Mouse (Mus musculus) intestine, embryonic 15.5 days (tissue): ENCODE data around the gene Hsd11b2. TPM values are rescaled to one million over a fixed set of nuclear protein-coding genes. Genes with fewer than 3 reads are reported as not detected.
A peak's percentile ranks its signal among the peaks of the same experiment; 100 is the strongest.

ENCODE experiments used
- ATAC-seq: fragments of 200-750 bp; cut with Nextera tagmentation; 2 replicates; pipeline ENCODE4 v1.8.0; 2017; ENCODE audit warnings: moderate TSS enrichment, moderate library complexity
- H3K27ac ChIP-seq: fragments of 300-500 bp; sonication (generic); 2 replicates; pipeline ENCODE4 v1.5.1; 2015; ENCODE audit warnings: mild to moderate bottlenecking, inconsistent platforms
- H3K27me3 ChIP-seq: fragments of 300-500 bp; sonication (generic); replicated peaks from 2 replicates; pipeline ENCODE4 v1.6.1; 2015; ENCODE audit warnings: inconsistent platforms
- H3K36me3 ChIP-seq: fragments of 300-500 bp; sonication (generic); 2 replicates; pipeline ENCODE4 v1.6.1; 2015; ENCODE audit warnings: inconsistent platforms
- H3K4me1 ChIP-seq: fragments of 300-500 bp; sonication (generic); replicated peaks from 2 replicates; pipeline ENCODE4 v1.6.1; 2015; ENCODE audit warnings: inconsistent platforms
- H3K4me2 ChIP-seq: fragments of 300-500 bp; sonication (generic); replicated peaks from 2 replicates; pipeline ENCODE4 v1.6.1; 2015; ENCODE audit warnings: mild to moderate bottlenecking, inconsistent platforms
- H3K4me3 ChIP-seq: fragments of 300-500 bp; sonication (generic); replicated peaks from 2 replicates; pipeline ENCODE4 v1.5.1; 2015; ENCODE audit warnings: inconsistent platforms
- H3K9ac ChIP-seq: fragments of 300-500 bp; sonication (generic); 2 replicates; pipeline ENCODE4 v1.6.1; 2015; ENCODE audit warnings: inconsistent platforms
- H3K9me3 ChIP-seq: fragments of 300-500 bp; sonication (generic); 2 replicates; pipeline ENCODE4 v1.6.1; 2016; ENCODE audit warnings: inconsistent platforms
- WGBS: fragments of 180-500 bp; shearing (Covaris S2); methylation state at CpG from one replicate; pipeline ENCODE4 v1.1.7; 2015; 5-methylcytosine and 5-hydroxymethylcytosine counted together
- polyA plus RNA-seq: library from polyadenylated mRNA; unstranded; fragments of >200 nt; fragmentation: Nextera tagmentation; extraction: Ambion mirVana; gene quantifications from 2 replicates; pipeline ENCODE4 v1.2.1, GENCODE M21; 2015

The Hsd11b2 gene
- polyA plus RNA-seq: 2.7 and 3.0 TPM in 2 replicates

DNA sequence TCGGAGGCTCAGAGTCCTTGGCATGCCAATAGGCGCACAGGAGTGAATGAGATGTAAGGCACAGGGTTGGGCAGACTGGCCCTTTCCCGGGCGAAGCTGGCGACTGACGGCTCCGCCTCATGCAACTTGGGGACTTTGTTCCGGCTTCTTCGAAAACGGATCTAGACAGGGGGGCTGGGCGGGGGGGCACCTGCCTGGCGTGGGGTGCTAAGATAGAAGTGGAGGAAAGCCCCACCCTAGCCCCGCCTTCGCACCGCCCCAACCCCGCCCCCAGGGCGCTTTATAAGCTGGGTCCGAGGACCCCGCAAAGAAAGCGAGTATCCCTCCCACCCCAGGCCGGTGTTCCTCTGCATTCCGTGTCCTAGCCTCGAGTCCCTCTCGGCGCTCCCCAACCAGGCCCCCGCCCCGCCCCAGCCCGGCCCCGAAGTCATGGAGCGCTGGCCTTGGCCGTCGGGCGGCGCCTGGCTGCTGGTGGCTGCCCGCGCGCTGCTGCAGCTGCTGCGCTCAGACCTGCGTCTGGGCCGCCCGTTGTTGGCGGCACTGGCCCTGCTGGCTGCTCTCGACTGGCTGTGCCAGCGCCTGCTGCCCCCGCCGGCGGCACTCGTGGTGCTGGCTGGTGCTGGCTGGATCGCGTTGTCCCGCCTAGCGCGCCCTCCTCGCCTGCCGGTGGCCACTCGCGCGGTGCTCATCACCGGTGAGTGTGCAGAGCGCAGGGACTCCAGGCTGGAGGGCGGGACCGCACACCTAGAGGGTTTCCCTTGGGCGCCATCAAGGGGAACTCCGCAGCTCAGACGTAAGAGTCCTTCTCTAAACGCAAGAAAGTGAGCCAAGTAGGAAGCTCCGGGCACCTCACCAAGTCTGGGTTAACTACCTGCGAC is at the start of gene Hsd11b2:
Gene Hsd11b2, plus strand, starts transcription at position 320 of the 878 bp plus-strand sequence.
- Histone ChIP-seq H3K27me3 (peaks cover 11% of the 10 kb centered on the region; the same call in 1 of the 2 replicates), H3K27ac (no peak within 1 kb of the TSS), H3K4me1 (peaks cover 34% of the 10 kb centered on the region), H3K9ac (peak within 1 kb of the TSS; percentile 54), H3K4me2 (peak within 1 kb of the TSS; percentile 100), H3K36me3 (no peaks in the 10 kb centered on the region), H3K4me3 (peak within 1 kb of the TSS; percentile 62), H3K9me3 (no peaks in the 10 kb centered on the region)
- WGBS: under 1% methylated on average over 58 of the region's 68 CpGs
- ATAC-seq: peak; percentile 77

DNA sequence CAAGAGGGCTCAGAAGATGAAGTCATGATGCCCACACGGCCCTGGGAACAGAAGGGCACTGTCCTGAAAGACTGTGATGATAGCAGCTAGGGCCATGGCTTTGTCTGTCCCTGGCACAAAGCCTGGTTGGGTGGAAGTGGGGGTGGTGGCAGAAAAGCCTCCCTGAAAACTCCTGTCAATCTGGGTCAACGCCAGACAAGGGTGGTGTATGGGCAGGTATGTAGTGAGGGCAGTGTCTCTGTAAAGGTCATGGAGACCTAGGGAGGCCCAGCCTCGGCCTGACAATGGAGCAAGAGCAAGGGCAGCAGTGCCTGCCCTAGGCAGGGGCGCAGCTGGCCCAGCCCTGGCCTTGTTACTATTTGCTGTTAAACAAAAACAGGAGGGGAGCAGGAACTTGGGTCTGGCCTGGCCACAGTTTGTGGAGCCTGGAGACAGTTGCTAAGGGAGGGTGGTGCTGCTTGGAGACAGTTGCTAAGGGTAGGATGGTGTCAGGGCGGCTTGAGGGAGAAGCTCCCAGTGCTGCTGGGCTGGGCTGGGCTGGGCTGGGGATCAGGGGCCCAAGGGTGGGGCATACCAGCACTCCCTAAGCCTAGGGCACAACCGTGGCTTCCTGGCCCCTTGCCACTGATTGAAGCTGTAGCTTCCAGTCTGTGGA is 49.4 kb upstream of the Hsd11b2 start:
- Histone ChIP-seq H3K27me3 (no peaks in the 10 kb centered on the region; the same call in 1 of the 2 replicates), H3K36me3 (no peaks in the 10 kb centered on the region), H3K27ac (no peak overlapping the region), H3K4me1 (peaks cover 32% of the 10 kb centered on the region), H3K9ac (no peak overlapping the region), H3K9me3 (no peaks in the 10 kb centered on the region), H3K4me2 (no peak overlapping the region), H3K4me3 (no peak overlapping the region)
- no peak for ATAC-seq
- 40% methylated on average over 6 of the region's 6 CpGs for WGBS

DNA sequence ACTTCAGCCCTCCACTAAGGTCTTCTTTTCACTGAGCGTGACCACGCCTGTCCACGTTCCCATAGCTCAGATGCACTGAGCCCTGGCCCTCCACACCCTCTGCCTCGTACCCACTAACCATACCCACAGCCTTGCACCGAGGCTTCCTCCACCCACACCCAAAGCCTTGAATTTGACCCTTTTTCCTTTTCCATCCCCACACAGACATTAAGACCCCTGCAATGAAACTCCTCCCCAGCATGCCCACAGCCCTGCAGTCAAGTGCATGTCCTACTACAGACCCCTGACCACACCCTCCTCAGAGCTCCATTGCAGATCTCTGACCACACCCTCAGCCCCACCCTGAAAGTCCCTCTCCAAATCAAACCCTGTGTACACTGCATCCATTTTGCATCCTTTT is 48.7 kb upstream of the Hsd11b2 start:
- H3K4me1 ChIP-seq: peaks cover 38% of the 10 kb centered on the region

DNA sequence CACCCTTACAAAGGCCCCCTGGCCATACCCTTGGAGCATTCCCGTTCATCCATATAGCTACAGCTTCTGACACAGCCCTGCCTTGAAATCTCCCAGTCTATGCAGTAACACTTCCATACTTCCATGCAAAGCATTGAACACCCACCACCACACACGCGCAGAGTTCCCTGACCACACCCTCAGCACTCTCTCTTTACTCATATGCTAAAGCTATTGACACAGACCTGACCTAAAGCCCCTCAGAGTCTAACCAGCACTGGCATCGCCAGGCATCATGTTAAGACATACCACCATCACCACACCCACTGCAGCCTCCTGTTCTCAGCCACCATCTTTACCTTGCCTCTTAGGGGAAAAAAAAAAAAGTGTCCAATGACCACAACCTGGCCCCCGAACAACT is 48.3 kb upstream of the Hsd11b2 start:
- H3K9me3 ChIP-seq: no peaks in the 10 kb centered on the region
- peak overlapping the region; percentile 62; the same call in 1 of the 2 replicates for H3K4me2 ChIP-seq
- H3K27ac ChIP-seq: no peak overlapping the region
- no peak for ATAC-seq
- no peaks in the 10 kb centered on the region for H3K36me3 ChIP-seq
- no peaks in the 10 kb centered on the region; the same call in 1 of the 2 replicates for H3K27me3 ChIP-seq
- peaks cover 41% of the 10 kb centered on the region for H3K4me1 ChIP-seq
- 74% methylated on average over 5 of the region's 5 CpGs for WGBS
- H3K9ac ChIP-seq: no peak overlapping the region
- H3K4me3 ChIP-seq: peak overlapping the region; percentile 31; the same call in 1 of the 2 replicates

More for the DNA sequence above, 48.7 kb upstream of the Hsd11b2 start:
- no peak for ATAC-seq
- H3K27me3 ChIP-seq: no peaks in the 10 kb centered on the region; the same call in 1 of the 2 replicates
- 89% methylated on average over 5 of the region's 5 CpGs for WGBS
- no peak overlapping the region for H3K4me3 ChIP-seq
- no peaks in the 10 kb centered on the region for H3K9me3 ChIP-seq
- H3K27ac ChIP-seq: no peak overlapping the region
- no peaks in the 10 kb centered on the region for H3K36me3 ChIP-seq
- H3K4me2 ChIP-seq: 0 out of 2 replicates have a peak overlapping the region, but pooled peaks have one; percentile 62
- H3K9ac ChIP-seq: no peak overlapping the region

DNA sequence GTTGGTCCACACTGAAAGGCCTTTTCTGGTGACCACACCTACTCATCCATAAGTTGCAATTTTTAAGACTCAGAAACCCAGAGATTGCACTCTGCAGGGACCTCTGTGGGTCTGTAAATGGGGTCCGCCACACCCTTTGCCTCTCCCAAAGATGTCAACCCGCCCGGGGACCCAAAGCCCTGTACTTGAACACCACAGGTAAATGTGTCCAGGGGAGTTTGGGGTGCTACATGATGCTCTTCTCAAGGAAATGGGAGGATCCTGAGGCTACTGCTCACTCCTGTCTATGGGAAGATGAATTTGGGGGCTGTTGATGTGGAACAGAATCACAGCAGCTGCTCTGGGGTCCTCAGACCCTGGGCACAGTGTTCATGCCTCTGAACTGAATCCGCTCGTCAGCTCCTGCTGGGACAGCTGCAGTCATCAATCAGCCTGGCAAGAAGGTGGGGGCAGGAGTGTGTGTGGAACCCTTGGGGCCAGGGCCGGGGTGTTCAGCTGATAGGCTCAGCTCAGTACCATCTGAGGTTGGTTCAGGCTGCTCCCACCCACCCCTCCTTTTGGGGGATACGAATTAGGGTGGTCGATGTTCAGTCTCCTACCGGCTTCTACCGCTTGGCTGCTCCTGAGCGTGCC is 47.8 kb upstream of the Hsd11b2 start:
- no peak overlapping the region for H3K27ac ChIP-seq
- 21% methylated on average over 11 of the region's 11 CpGs for WGBS
- peak overlapping the region; percentile 23; the same call in 1 of the 2 replicates for H3K9ac ChIP-seq
- H3K27me3 ChIP-seq: no peaks in the 10 kb centered on the region; the same call in 1 of the 2 replicates
- H3K36me3 ChIP-seq: no peaks in the 10 kb centered on the region
- H3K4me1 ChIP-seq: peaks cover 41% of the 10 kb centered on the region
- H3K9me3 ChIP-seq: no peaks in the 10 kb centered on the region
- ATAC-seq: no peak; the same call in 1 of the 2 replicates
- peak overlapping the region; percentile 31 for H3K4me3 ChIP-seq
- peak overlapping the region; percentile 62 for H3K4me2 ChIP-seq

DNA sequence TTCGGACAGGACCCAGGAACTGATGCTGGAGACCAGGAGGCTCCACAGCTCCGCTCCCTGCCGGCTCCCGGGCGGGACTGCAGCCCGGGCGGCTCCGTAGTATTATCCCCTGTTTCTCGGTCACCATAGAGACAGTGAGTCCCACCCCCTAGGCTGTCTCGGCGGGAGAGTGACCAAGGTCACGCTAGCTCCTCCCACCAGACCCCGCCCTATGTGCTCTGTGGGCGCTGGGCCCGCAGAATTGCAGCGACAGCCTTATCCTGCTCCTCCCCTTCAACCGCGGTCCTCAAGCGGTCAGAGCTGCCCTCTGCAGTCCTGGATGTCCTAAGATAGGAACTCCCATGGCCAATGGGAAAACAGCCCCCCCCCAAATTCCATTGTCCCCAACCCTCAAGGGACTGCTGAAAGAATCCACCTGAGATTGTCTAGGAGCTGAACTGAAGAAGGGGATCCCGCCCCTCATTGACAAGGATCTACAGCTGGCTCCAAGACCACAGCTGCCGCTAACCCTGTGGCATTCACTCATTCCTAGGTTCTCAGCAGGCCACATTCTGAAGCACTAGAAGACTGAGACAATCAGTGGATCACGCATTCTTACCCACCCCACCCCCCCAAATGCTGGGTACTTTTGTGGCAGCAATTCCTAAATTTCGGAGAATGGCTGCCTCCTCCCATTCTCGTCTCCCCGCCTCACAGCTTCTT is 47.1 kb upstream of the Hsd11b2 start, which contains the start of gene Tppp3:
Gene Tppp3, minus strand, starts transcription at position 213 of the 702 bp plus-strand sequence.
- peak; percentile 95 for ATAC-seq
- peaks cover 41% of the 10 kb centered on the region for H3K4me1 ChIP-seq
- H3K27ac ChIP-seq: no peak within 1 kb of the TSS
- peak within 1 kb of the TSS; percentile 31 for H3K4me3 ChIP-seq
- no peaks in the 10 kb centered on the region for H3K36me3 ChIP-seq
- WGBS: 9% methylated on average over 25 of the region's 25 CpGs
- H3K9me3 ChIP-seq: no peaks in the 10 kb centered on the region
- peak within 1 kb of the TSS; percentile 23; the same call in 1 of the 2 replicates for H3K9ac ChIP-seq
- no peaks in the 10 kb centered on the region; the same call in 1 of the 2 replicates for H3K27me3 ChIP-seq
- H3K4me2 ChIP-seq: peak within 1 kb of the TSS; percentile 62

DNA sequence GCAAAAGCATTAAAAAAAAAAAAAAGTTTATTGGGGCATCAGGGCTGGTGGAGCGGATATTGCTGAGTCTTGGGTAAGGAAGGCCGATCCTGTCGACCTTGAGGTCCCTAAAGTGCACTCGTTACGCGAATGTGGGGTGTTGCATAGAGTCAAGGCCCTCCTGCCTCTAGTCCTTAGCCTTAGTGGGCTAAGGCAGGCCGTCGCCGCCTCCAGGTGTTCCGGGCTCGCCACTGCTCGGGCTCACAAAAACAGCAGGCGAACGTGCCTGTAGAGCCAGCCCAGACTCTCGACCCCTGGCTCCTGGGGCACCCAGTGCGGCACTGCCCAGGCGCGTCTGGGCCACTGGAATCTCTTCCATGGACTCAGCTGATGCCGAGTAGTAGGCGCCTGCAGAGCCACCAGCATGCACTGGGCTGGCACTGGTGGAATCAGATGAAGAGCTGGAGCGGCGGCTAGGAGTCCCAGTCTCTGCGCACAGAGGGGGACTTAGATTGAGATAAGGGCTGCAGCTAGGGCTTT is 46.1 kb upstream of the Hsd11b2 start:
- H3K4me1 ChIP-seq: peaks cover 45% of the 10 kb centered on the region
- no peaks in the 10 kb centered on the region for H3K36me3 ChIP-seq
- no peak overlapping the region for H3K4me2 ChIP-seq
- no peak overlapping the region for H3K27ac ChIP-seq
- 47% methylated on average over 23 of the region's 23 CpGs for WGBS
- no peak overlapping the region for H3K4me3 ChIP-seq
- H3K27me3 ChIP-seq: no peaks in the 10 kb centered on the region; the same call in 1 of the 2 replicates
- H3K9me3 ChIP-seq: no peaks in the 10 kb centered on the region
- ATAC-seq: no peak
- no peak overlapping the region for H3K9ac ChIP-seq

DNA sequence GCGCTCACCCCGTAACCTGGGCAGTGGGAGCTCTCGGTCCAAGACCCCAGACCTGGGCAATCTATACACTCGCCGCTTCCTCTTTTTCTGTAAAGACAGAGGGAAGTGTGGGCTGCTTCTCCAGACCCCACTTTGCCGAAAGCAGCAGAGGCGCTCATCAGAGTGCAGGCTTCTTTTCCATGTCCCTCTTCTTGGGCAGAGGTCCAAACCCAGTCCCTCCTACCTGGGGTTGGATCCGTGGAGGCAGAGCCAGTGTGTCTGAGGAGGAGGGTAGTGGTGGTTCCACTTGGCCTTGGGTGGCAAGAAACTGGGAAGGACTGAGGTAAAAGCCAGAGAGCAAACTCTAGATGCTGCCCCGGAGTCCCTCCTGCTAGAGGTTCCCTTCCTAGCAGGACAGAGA is 45.6 kb upstream of the Hsd11b2 start:
- H3K4me1 ChIP-seq: peaks cover 45% of the 10 kb centered on the region
- no peaks in the 10 kb centered on the region for H3K36me3 ChIP-seq
- 72% methylated on average over 9 of the region's 9 CpGs for WGBS
- no peak overlapping the region for H3K4me3 ChIP-seq
- H3K4me2 ChIP-seq: no peak overlapping the region
- H3K9ac ChIP-seq: no peak overlapping the region
- no peak for ATAC-seq
- no peak overlapping the region for H3K27ac ChIP-seq
- no peaks in the 10 kb centered on the region for H3K9me3 ChIP-seq
- H3K27me3 ChIP-seq: no peaks in the 10 kb centered on the region; the same call in 1 of the 2 replicates

DNA sequence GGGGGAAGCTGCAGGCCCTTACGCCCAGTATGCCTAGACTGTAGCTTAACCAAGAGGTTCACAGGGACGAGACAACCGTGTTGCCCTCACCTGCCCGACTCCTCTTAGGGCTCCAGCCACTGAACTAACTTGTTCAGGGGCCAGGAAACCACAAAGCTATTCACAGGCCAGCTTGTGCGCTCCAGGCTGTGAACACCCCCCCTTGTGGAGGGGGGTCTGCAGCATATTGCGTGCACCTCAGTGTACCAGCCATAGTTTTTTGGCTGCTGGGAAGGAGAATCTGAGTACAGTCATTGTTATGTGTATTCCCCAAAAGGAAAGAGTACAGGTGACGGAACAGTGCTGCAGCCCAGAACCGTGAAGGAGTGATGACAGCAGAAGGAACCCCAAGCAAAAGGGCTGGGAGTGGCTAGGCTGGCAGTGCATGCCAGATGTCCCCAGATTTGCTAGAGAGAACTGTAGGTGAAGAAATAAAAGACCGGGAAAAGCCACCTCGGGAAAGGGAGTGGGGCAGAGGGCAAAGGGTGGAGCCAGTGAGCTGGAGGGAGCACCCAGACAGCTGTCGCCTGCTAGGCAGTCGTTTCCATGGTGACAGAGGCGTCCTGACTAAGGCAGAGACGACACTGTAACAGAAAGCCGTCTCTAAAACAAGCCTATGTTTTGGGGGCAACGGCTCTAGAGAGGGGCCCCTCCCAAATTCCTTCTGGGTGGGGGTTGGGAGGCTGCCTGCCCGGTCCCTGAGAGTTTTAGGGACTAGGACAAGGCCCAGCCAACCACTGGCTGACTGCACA is 44.5 kb upstream of the Hsd11b2 start:
- ATAC-seq: peak; percentile 52
- WGBS: 33% methylated on average over 17 of the region's 17 CpGs
- Histone ChIP-seq H3K4me1 (peaks cover 45% of the 10 kb centered on the region), H3K4me2 (peak overlapping the region; percentile 36), H3K27ac (no peak overlapping the region), H3K9me3 (no peaks in the 10 kb centered on the region), H3K27me3 (no peaks in the 10 kb centered on the region; the same call in 1 of the 2 replicates), H3K4me3 (no peak overlapping the region), H3K9ac (peak overlapping the region; percentile 10; the same call in 1 of the 2 replicates), H3K36me3 (no peaks in the 10 kb centered on the region)

DNA sequence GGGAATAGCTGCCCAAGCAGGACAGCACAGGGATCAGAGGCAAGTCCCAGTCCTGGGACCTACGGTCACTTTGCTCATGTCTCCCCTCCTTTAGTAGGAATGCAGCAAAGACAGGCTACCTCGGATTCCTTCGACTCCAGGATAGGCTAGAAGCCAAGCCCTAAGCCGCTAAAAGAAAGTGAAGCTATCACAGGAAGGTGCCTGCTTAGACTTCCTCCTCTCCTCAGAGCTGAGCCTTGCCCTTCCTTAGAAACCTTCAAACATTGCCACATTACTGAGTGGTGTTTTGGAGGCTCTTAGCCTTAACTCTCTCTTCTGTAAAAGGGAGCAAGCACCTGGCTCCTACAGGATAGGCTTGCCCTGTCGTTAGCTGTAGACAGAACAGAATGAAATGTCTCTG is 43.9 kb upstream of the Hsd11b2 start:
- Histone ChIP-seq H3K9ac (0 out of 2 replicates have a peak overlapping the region, but pooled peaks have one; percentile 10), H3K9me3 (no peaks in the 10 kb centered on the region), H3K36me3 (no peaks in the 10 kb centered on the region), H3K4me1 (peaks cover 39% of the 10 kb centered on the region), H3K27ac (no peak overlapping the region), H3K4me3 (no peak overlapping the region), H3K4me2 (peak overlapping the region; percentile 36), H3K27me3 (no peaks in the 10 kb centered on the region; the same call in 1 of the 2 replicates)
- WGBS: 29% methylated on average over 5 of the region's 5 CpGs
- no peak for ATAC-seq
